Mouse (Mus musculus): ENCODE measurements around the gene Ptges3l.
A peak's percentile ranks its signal among the peaks of the same experiment; 100 is the strongest.
"Not testable (repeated sequence)": the region's sequence is repeated elsewhere in the genome, so short reads cannot be mapped to it uniquely, and the experiment has no call there.

Ptges3l gene

GRCm38 (mm10) chr11:101420148-101420547, 5.0 kb downstream of the Ptges3l start:
- DNase-seq (ENCODE audit: low read depth, low spot score), result no peak

- DNase-seq (ENCODE audit: low read depth, low spot score), result no peak
Observed at GRCm38 (mm10) chr11:101419610-101420009, 5.5 kb downstream of the Ptges3l start.

GRCm38 (mm10) chr11:101418991-101419390, 6.1 kb downstream of the Ptges3l start:
- DNase-seq (ENCODE audit: low read depth, low spot score), result no peak

GRCm38 (mm10) chr11:101417101-101417855, 7.9 kb downstream of the Ptges3l start, which contains the start of gene Aarsd1:
TSS of gene Aarsd1 (minus strand) at chr11:101417615.
- DNase-seq (ENCODE audit: low read depth, low spot score), result no peak

GRCm38 (mm10) chr11:101416433-101417100, 8.6 kb downstream of the Ptges3l start:
- DNase-seq (ENCODE audit: low read depth, low spot score), result no peak

GRCm38 (mm10) chr11:101415306-101415705, 9.8 kb downstream of the Ptges3l start:
- DNase-seq (ENCODE audit: low read depth, low spot score), result no peak

GRCm38 (mm10) chr11:101395110-101395509, 30.0 kb downstream of the Ptges3l start:
- DNase-seq (ENCODE audit: low read depth, low spot score), result peak; percentile 61

GRCm38 (mm10) chr11:101381817-101382216, 43.3 kb downstream of the Ptges3l start:
- DNase-seq (ENCODE audit: low read depth, low spot score), result peak; percentile 31

- no peak for DNase-seq (ENCODE audit: low read depth, low spot score)
Observed at GRCm38 (mm10) chr11:101378926-101379325, 46.2 kb downstream of the Ptges3l start.

GRCm38 (mm10) chr11:101378196-101378595, 46.9 kb downstream of the Ptges3l start:
- DNase-seq (ENCODE audit: low read depth, low spot score), result not testable (repeated sequence)

GRCm38 (mm10) chr11:101374421-101374938, 50.7 kb downstream of the Ptges3l start:
- DNase-seq (ENCODE audit: low read depth, low spot score), result no peak

GRCm38 (mm10) chr11:101370141-101370540, 55.0 kb downstream of the Ptges3l start:
- DNase-seq (ENCODE audit: low read depth, low spot score), result no peak

All from WW6 (cell line).